Mouse (Mus musculus): Measurements from ENCODE around the gene Sulf2. TPM values are rescaled to one million over a fixed set of nuclear protein-coding genes. Genes with fewer than 3 reads are reported as not detected.

Gene Sulf2
- polyA plus RNA-seq, 1 experiment from 2014 or later, result 184 TPM

DNA sequence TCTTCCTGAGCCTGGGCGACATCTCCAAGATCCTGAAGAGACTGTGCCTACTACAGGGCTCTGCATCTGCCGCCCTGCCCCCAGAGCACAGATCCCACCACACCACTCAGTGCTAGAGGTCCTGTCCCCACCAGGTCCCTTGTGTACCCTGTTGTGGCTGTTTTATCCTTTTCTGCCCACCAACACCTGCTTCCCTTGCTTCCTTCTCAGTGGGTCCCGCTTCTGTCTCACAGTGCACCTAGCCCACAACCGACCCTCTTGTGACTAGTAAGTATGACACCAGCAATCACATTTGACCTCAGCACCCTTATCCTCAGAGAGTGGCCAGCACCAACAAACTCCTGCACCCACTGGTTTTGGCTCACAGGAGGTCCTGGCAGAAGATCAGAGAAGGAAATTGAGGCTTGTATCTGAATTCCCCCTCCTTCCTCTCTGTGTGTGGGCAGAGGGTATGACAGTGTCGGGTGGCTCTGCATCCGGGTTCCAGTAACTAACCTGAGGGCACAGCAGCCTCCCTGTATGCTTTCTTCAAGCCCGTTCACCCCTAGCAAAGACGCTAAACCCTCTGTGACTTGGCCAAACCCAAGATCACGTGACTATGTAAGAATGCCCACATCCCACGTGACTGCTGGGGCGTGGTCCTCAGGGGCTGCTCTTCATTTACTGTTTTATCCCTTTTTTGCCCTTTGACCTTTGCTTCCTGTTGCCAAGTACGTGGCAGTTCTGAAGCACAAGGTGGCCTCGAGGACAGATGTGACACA, 29.8 kb downstream of the Sulf2 start:
- WGBS, result 62% methylated on average over 13 of the region's 13 CpGs
- no peak overlapping the region for H3K9ac ChIP-seq
- no peak for ATAC-seq (ENCODE audit: insufficient number of reproducible peaks, low FRiP score, low TSS enrichment, low read depth)
- no peak overlapping the region for H3K4me3 ChIP-seq
- no peaks in the 10 kb centered on the region for H3K27me3 ChIP-seq
- no peaks in the 10 kb centered on the region for H3K9me3 ChIP-seq
- H3K27ac ChIP-seq, result no peak overlapping the region
- no peak overlapping the region for H3K4me2 ChIP-seq
- H3K4me1 ChIP-seq, result peaks cover 7% of the 10 kb centered on the region; the same call in 1 of the 2 replicates
- H3K36me3 ChIP-seq, result peaks cover 53% of the 10 kb centered on the region

DNA sequence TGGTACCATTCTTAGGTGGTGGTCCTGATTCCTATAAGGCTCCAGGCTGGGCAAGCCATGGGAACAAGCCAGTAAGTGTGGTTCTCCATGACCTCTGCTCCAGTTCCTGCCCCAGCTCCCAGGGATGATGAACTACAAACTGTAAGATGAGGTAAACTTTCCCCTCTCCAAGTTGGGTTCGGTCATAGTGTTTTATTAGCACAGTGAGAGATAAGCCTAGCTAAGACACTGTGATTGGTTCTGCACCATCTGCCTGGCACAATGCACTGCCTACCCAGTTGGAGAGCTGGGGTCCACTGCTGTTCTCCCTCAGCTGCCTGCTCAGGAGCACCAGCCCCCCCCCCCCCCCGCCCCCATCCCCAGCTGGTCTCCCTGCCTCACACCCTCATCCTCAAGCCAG, 30.4 kb downstream of the Sulf2 start:
- Histone ChIP-seq H3K4me3 (no peak overlapping the region), H3K27me3 (no peaks in the 10 kb centered on the region), H3K27ac (no peak overlapping the region), H3K4me2 (no peak overlapping the region), H3K36me3 (peaks cover 47% of the 10 kb centered on the region), H3K9me3 (no peaks in the 10 kb centered on the region), H3K4me1 (peaks cover 13% of the 10 kb centered on the region), H3K9ac (no peak overlapping the region)
- WGBS, result 50% methylated on average over 1 of the region's 2 CpGs
- no peak for ATAC-seq (ENCODE audit: insufficient number of reproducible peaks, low FRiP score, low TSS enrichment, low read depth)

DNA sequence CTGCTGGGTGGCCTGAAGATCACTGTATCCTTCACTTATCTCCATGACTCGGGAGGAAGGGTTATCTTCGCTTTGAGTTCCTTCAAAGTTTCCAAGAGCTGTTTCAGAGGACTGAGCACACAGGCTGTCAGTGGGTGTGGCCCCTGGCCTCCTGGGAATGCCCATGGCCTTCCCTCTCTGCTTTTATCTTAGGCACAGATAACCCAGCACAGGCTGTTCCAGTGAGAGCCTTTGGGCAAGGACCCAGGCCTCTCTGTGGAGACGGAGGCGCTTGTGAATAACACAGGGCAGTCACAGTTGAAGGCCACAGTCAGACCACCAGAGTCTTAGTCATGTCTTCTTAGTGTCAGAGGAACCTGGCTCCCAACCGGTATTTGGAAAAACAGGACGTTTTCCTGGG, 32.7 kb downstream of the Sulf2 start:
- 0 out of 2 replicates have a peak overlapping the region, but pooled peaks have one; percentile 11 for H3K27ac ChIP-seq
- no peak overlapping the region for H3K9ac ChIP-seq
- peaks cover 20% of the 10 kb centered on the region for H3K4me1 ChIP-seq
- no peaks in the 10 kb centered on the region for H3K27me3 ChIP-seq
- 83% methylated on average over 6 of the region's 6 CpGs for WGBS
- no peak for ATAC-seq (ENCODE audit: insufficient number of reproducible peaks, low FRiP score, low TSS enrichment, low read depth)
- H3K4me3 ChIP-seq, result no peak overlapping the region
- H3K9me3 ChIP-seq, result no peaks in the 10 kb centered on the region
- H3K4me2 ChIP-seq, result no peak overlapping the region
- H3K36me3 ChIP-seq, result peaks cover 27% of the 10 kb centered on the region

DNA sequence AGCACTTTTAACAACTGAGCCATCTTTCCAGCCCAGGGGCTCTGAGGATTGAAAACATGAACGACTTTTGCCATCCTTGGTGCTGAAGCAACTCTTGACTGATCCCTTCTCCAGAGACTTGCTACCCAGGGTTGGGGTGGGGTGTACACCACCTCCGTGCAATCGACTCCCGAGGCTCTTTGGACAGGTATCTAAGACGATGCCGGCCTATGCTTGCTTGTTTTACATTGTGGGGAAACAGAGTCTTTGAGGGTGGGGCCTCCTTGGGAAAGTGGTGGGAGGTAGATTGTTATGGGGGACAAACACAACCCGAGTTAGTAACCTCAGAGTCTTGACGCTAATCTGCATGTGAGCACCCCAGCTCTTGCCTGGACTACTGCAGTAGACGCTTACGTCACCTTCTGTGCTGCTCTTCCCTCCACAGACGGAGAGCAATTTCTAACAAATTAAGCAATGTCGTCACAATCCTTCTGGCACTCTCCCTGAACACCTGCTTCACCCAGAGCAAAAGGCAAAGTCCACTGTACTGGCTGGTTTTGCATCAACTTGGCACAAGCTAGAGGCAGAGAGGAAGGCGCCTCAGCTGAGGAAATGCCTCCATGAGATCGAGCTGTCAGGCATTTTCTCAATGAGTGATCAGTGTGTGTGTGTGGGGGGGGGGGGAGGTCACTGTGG, 33.6 kb downstream of the Sulf2 start:
- peaks cover 24% of the 10 kb centered on the region for H3K36me3 ChIP-seq

DNA sequence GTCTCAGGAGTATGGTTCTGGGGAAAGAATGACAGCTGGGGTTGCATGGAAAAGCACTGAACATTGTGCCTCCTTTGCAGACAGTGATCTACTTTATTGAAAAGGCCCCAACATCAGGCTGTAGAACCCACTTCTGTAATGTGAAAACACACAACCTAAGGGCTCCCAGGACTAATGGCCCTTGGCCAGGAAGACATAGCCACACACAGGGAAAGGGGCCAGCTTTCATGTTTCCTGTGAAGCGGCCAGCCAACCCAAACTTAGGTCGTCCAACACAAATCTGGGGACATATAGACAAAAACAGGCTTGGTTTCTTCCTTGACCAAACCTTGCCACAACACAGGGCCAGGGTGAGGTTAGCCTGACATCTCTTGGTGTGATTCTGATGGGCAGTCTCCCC, 35.5 kb downstream of the Sulf2 start:
- no peaks in the 10 kb centered on the region for H3K9me3 ChIP-seq
- peak overlapping the region; percentile 51; the same call in 1 of the 2 replicates for H3K27ac ChIP-seq
- no peaks in the 10 kb centered on the region for H3K27me3 ChIP-seq
- H3K4me3 ChIP-seq, result no peak overlapping the region
- H3K9ac ChIP-seq, result no peak overlapping the region
- ATAC-seq (ENCODE audit: insufficient number of reproducible peaks, low FRiP score, low TSS enrichment, low read depth), result no peak
- peaks cover 21% of the 10 kb centered on the region for H3K4me1 ChIP-seq
- no peak overlapping the region for H3K4me2 ChIP-seq
- peaks cover 36% of the 10 kb centered on the region for H3K36me3 ChIP-seq
- 47% methylated on average over 2 of the region's 2 CpGs for WGBS

More for the DNA sequence above, 33.6 kb downstream of the Sulf2 start:
- Histone ChIP-seq H3K27me3 (no peaks in the 10 kb centered on the region), H3K27ac (no peak overlapping the region), H3K4me1 (peaks cover 20% of the 10 kb centered on the region), H3K4me2 (no peak overlapping the region), H3K9me3 (no peaks in the 10 kb centered on the region), H3K4me3 (no peak overlapping the region), H3K9ac (no peak overlapping the region)
- WGBS, result 76% methylated on average over 14 of the region's 14 CpGs
- no peak for ATAC-seq (ENCODE audit: insufficient number of reproducible peaks, low FRiP score, low TSS enrichment, low read depth)

DNA sequence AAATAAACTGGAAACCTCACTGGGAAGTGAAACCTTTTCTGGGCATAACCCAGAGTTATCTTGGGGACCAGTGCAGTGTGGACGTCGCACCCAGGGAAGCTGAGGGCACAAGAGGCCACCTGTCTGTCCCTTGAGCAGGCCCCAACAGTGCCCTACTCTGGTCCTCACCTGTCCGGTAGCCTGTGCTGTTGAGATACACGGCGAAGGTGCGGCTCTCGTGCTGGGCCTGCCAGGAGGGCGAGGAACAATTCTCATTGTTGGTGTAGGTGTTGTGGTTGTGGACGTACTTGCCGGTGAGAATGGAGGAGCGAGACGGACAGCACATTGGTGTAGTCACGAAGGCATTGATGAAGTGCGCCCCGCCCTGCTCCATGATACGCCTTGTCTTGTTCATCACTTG, 38.8 kb downstream of the Sulf2 start:
- H3K4me2 ChIP-seq, result no peak overlapping the region
- 94% methylated on average over 16 of the region's 16 CpGs for WGBS
- H3K9me3 ChIP-seq, result no peaks in the 10 kb centered on the region
- H3K4me1 ChIP-seq, result peaks cover 26% of the 10 kb centered on the region
- H3K27me3 ChIP-seq, result no peaks in the 10 kb centered on the region
- no peak overlapping the region for H3K27ac ChIP-seq
- ATAC-seq (ENCODE audit: insufficient number of reproducible peaks, low FRiP score, low TSS enrichment, low read depth), result no peak
- no peak overlapping the region for H3K9ac ChIP-seq
- H3K4me3 ChIP-seq, result no peak overlapping the region
- peaks cover 32% of the 10 kb centered on the region for H3K36me3 ChIP-seq

DNA sequence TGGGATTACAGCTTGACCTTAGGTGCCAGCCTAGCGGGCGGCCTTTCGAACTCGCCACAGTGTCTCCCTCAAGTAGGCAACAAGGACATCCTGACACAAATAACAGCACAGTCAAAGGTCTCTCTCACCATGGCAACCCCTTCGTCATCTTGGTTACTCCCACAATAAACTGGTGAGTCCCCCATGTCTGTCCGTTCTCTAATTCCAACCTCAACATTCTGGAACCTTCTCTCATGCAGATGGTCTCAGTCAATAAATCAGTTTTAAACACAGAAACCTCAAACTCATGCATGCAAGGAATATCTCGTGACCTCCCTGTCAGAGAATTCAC, 39.2 kb downstream of the Sulf2 start:
- ATAC-seq (ENCODE audit: insufficient number of reproducible peaks, low FRiP score, low TSS enrichment, low read depth), result no peak
- Histone ChIP-seq H3K27me3 (no peaks in the 10 kb centered on the region), H3K9me3 (no peaks in the 10 kb centered on the region), H3K4me3 (no peak overlapping the region), H3K9ac (no peak overlapping the region), H3K36me3 (peaks cover 32% of the 10 kb centered on the region), H3K27ac (no peak overlapping the region), H3K4me1 (peaks cover 26% of the 10 kb centered on the region), H3K4me2 (no peak overlapping the region)
- 80% methylated on average over 7 of the region's 7 CpGs for WGBS

DNA sequence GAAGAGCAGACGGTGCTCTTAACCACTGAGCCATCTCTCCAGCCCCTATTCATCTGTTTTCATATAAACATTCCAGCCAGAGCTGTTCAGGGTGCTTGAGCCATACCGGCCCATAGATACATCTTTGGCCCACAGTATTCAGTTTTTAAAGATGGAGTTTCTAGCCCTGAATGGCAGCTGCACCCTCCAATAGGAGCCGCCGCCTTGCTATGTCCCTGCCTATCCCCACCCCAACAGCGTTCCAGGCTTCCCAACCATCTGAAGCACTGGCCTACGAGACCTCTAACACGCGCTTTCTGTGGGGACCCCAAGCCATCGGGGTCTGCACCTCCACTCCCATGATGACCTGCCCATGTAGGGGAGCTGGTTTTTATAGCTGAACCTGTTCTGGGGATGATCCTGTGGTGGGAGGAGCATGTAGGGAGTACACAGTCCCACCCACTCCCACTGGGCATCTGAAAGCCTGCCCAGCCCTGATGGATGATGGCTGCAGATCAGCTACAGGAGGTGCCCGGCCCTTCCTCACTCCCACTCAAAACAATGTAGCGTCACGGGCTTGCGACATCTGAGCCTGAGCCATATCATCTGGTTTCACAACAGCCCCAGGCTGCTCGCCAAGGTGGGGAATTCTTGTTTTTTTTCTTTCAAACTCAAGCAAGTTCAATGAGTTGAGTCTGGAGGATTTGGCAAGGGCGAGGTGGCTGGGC, 39.7 kb downstream of the Sulf2 start:
- Histone ChIP-seq H3K27me3 (no peaks in the 10 kb centered on the region), H3K4me1 (peaks cover 25% of the 10 kb centered on the region), H3K4me2 (no peak overlapping the region), H3K9ac (no peak overlapping the region), H3K4me3 (no peak overlapping the region), H3K27ac (peak overlapping the region; percentile 33; the same call in 1 of the 2 replicates), H3K9me3 (no peaks in the 10 kb centered on the region), H3K36me3 (peaks cover 32% of the 10 kb centered on the region)
- no peak for ATAC-seq (ENCODE audit: insufficient number of reproducible peaks, low FRiP score, low TSS enrichment, low read depth)
- WGBS, result 75% methylated on average over 15 of the region's 15 CpGs

DNA sequence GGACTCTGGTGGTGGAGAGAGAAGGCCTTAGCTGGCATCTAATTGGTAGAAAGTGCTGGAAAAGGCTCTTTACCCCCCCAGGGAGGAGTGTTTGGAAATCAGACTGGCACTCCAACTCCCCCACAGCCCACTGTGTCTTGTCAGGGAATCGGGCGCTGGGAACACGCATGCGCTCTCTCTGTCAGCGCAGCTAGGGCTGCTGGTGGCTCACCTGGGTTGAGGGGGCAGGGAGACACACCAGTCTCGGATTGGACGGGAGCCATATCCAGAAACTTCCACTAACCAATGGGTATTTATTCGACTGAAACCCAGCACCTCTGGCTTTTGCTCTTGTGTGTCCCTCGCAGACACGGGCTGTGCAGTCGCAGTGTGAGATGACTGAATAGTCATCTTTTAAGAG, 42.5 kb downstream of the Sulf2 start:
- H3K9ac ChIP-seq, result no peak overlapping the region
- no peaks in the 10 kb centered on the region for H3K27me3 ChIP-seq
- 87% methylated on average over 11 of the region's 11 CpGs for WGBS
- H3K27ac ChIP-seq, result no peak overlapping the region
- H3K9me3 ChIP-seq, result no peaks in the 10 kb centered on the region
- no peak for ATAC-seq (ENCODE audit: insufficient number of reproducible peaks, low FRiP score, low TSS enrichment, low read depth)
- peaks cover 32% of the 10 kb centered on the region for H3K36me3 ChIP-seq
- no peak overlapping the region for H3K4me2 ChIP-seq
- H3K4me1 ChIP-seq, result peaks cover 16% of the 10 kb centered on the region; the same call in 1 of the 2 replicates
- H3K4me3 ChIP-seq, result no peak overlapping the region

DNA sequence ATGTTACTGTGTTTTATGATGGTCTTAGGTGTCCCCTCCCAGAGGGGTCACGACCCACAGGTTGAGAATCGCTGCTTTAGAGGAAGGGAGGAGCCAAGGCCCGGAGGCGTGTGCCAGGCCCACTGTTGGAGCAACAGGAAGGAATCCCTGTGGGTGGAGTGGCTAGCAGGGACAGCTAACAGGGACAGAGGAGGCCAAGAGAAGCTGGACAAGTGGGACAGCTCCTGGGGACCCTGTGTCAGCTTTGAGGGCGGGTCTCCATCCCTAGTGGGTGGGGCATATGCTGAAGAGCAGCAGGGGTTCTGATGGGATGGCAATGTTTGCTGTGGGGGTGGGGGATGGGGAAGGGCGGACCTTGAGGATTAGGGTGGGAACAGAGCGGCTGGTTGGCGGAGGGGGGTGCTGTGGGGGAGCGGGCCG, 43.6 kb downstream of the Sulf2 start:
- H3K4me2 ChIP-seq, result no peak overlapping the region
- no peak overlapping the region for H3K9ac ChIP-seq
- no peaks in the 10 kb centered on the region for H3K9me3 ChIP-seq
- H3K27me3 ChIP-seq, result no peaks in the 10 kb centered on the region
- peaks cover 33% of the 10 kb centered on the region for H3K36me3 ChIP-seq
- 74% methylated on average over 10 of the region's 10 CpGs for WGBS
- peaks cover 19% of the 10 kb centered on the region for H3K4me1 ChIP-seq
- H3K4me3 ChIP-seq, result no peak overlapping the region
- no peak for ATAC-seq (ENCODE audit: insufficient number of reproducible peaks, low FRiP score, low TSS enrichment, low read depth)
- no peak overlapping the region for H3K27ac ChIP-seq

DNA sequence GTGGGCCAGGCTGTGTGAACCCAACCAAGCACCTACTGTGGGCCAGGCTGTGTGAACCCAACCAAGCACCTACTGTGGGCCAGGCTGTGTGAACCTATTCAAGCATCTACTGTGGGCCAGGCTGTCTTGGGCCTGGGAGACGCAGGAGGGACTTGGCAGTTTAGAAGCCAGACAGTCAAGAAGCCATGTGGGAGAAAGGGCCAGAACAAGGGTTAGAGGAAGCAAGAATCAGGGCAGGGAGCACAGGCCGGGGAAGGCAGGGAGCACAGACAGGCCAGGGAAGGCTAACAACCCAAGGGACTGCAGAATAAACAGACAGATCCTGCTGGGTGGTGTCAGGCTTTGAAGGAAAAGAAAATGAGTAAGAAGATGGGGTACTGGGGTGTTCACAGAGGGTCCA, 44.2 kb downstream of the Sulf2 start:
- Histone ChIP-seq H3K27ac (no peak overlapping the region), H3K36me3 (peaks cover 27% of the 10 kb centered on the region), H3K9me3 (no peaks in the 10 kb centered on the region)

DNA sequence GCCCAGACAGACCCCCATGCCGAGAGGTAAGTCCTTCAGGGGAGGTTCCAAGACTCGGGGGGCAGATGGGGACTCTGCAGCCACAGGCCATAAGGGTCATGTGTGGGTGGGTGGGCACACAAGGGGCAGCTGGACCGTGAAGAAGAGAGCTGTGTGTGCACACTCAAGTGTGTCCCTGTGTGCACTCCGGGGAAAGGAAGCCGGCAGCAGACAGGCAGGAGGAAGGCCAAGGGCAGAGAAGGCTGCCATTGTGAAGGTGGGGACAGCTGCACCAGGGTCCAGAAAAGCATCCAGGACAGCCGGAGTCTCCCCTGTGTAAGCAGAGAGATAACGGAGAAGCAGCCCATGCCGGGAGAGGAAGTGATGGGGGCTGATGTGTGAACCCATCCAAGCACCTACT, 44.7 kb downstream of the Sulf2 start:
- Histone ChIP-seq H3K9me3 (no peaks in the 10 kb centered on the region), H3K4me3 (no peak overlapping the region), H3K4me1 (peaks cover 26% of the 10 kb centered on the region), H3K9ac (no peak overlapping the region), H3K36me3 (peaks cover 22% of the 10 kb centered on the region), H3K4me2 (no peak overlapping the region), H3K27me3 (no peaks in the 10 kb centered on the region), H3K27ac (no peak overlapping the region)
- ATAC-seq (ENCODE audit: insufficient number of reproducible peaks, low FRiP score, low TSS enrichment, low read depth), result no peak
- 87% methylated on average over 8 of the region's 8 CpGs for WGBS

More for the DNA sequence above, 44.2 kb downstream of the Sulf2 start:
- no peak overlapping the region for H3K9ac ChIP-seq
- no peak for ATAC-seq (ENCODE audit: insufficient number of reproducible peaks, low FRiP score, low TSS enrichment, low read depth)
- peaks cover 23% of the 10 kb centered on the region for H3K4me1 ChIP-seq
- WGBS, result 73% methylated on average over 2 of the region's 2 CpGs
- no peak overlapping the region for H3K4me2 ChIP-seq
- no peak overlapping the region for H3K4me3 ChIP-seq
- no peaks in the 10 kb centered on the region for H3K27me3 ChIP-seq
